Mouse (Mus musculus): ENCODE results near the gene Gpm6b.

Gene Gpm6b

GRCm38 (mm10) chrX:166238831-166239460, at the start of gene Gpm6b:
Gpm6b (plus strand) TSS chrX:166238911.
- peak; percentile 39 for DNase-seq (ENCODE audit: low read depth)

- DNase-seq (ENCODE audit: low read depth): no peak
These were observed 42.4 kb upstream of the Gpm6b start for GRCm38 (mm10) chrX:166196327-166196726.

- DNase-seq (ENCODE audit: low read depth): no peak
These were observed 40.4 kb upstream of the Gpm6b start for GRCm38 (mm10) chrX:166198266-166198665.

- DNase-seq (ENCODE audit: low read depth): no peak
These were observed 38.9 kb upstream of the Gpm6b start for GRCm38 (mm10) chrX:166199812-166200211.

- no peak for DNase-seq (ENCODE audit: low read depth)
These were observed 24.1 kb upstream of the Gpm6b start for GRCm38 (mm10) chrX:166214576-166214975.

- DNase-seq (ENCODE audit: low read depth): no peak
These were observed 22.5 kb upstream of the Gpm6b start for GRCm38 (mm10) chrX:166216248-166216647.

- DNase-seq (ENCODE audit: low read depth): no peak
These were observed 22.0 kb upstream of the Gpm6b start for GRCm38 (mm10) chrX:166216720-166217119.

GRCm38 (mm10) chrX:166219331-166219730, 19.4 kb upstream of the Gpm6b start:
- DNase-seq (ENCODE audit: low read depth): no peak

GRCm38 (mm10) chrX:166226856-166227255, 11.9 kb upstream of the Gpm6b start:
- peak; percentile 21 for DNase-seq (ENCODE audit: low read depth)

- peak; percentile 78 for DNase-seq (ENCODE audit: low read depth)
These were observed 9.0 kb upstream of the Gpm6b start for GRCm38 (mm10) chrX:166229750-166230149.

GRCm38 (mm10) chrX:166230515-166231267, 8.0 kb upstream of the Gpm6b start:
- no peak for DNase-seq (ENCODE audit: low read depth)

GRCm38 (mm10) chrX:166236131-166236530, 2.6 kb upstream of the Gpm6b start:
- no peak for DNase-seq (ENCODE audit: low read depth)

- DNase-seq (ENCODE audit: low read depth): no peak
These were observed 809 bp downstream of the Gpm6b start for GRCm38 (mm10) chrX:166239520-166239919.

GRCm38 (mm10) chrX:166240751-166241150, 2.0 kb downstream of the Gpm6b start:
- DNase-seq (ENCODE audit: low read depth): no peak

- DNase-seq (ENCODE audit: low read depth): no peak
These were observed 4.7 kb downstream of the Gpm6b start for GRCm38 (mm10) chrX:166243261-166243885.

- DNase-seq (ENCODE audit: low read depth): no peak
These were observed 32.8 kb downstream of the Gpm6b start for GRCm38 (mm10) chrX:166271489-166271888.

- DNase-seq (ENCODE audit: low read depth): no peak
These were observed 33.9 kb downstream of the Gpm6b start for GRCm38 (mm10) chrX:166272646-166273045.

- no peak for DNase-seq (ENCODE audit: low read depth)
These were observed 41.1 kb downstream of the Gpm6b start for GRCm38 (mm10) chrX:166279861-166280260.

- DNase-seq (ENCODE audit: low read depth): no peak
These were observed 48.2 kb downstream of the Gpm6b start for GRCm38 (mm10) chrX:166286760-166287483.

GRCm38 (mm10) chrX:166291266-166291665, 52.6 kb downstream of the Gpm6b start:
- DNase-seq (ENCODE audit: low read depth): no peak

- DNase-seq (ENCODE audit: low read depth): peak; percentile 13
These were observed 54.8 kb downstream of the Gpm6b start for GRCm38 (mm10) chrX:166293465-166293864.

- DNase-seq (ENCODE audit: low read depth): no peak
These were observed 64.1 kb downstream of the Gpm6b start for GRCm38 (mm10) chrX:166302791-166303190.
